Mouse (Mus musculus) adrenal gland, adult 10 weeks (tissue): ENCODE data around the gene Ndufa3. TPM values are rescaled to one million over a fixed set of nuclear protein-coding genes. Genes with fewer than 3 reads are reported as not detected.

Experiments
- polyA plus RNA-seq: library from polyadenylated mRNA; stranded (reverse); fragments of 350-450 nt; fragmentation: Illumina TruSeq; extraction: RNeasy Lipid Tissue Mini Kit (QIAGEN cat#74804); gene quantifications from one replicate; pipeline ENCODE4 v1.2.3, GENCODE M21; 2014; ENCODE audit warnings: low read depth, low replicate concordance

The Ndufa3 gene
- polyA plus RNA-seq, result 21.2 TPM

GRCm38 (mm10) chr7:3617242-3617995 is at the start of gene Ndufa3:
Ndufa3 (plus strand) TSS chr7:3617373.

GRCm38 (mm10) chr7:3616057-3616388 is 1.1 kb upstream of the Ndufa3 start, which contains the start of gene Oscar:
Oscar (minus strand) TSS chr7:3616157.

DNA sequence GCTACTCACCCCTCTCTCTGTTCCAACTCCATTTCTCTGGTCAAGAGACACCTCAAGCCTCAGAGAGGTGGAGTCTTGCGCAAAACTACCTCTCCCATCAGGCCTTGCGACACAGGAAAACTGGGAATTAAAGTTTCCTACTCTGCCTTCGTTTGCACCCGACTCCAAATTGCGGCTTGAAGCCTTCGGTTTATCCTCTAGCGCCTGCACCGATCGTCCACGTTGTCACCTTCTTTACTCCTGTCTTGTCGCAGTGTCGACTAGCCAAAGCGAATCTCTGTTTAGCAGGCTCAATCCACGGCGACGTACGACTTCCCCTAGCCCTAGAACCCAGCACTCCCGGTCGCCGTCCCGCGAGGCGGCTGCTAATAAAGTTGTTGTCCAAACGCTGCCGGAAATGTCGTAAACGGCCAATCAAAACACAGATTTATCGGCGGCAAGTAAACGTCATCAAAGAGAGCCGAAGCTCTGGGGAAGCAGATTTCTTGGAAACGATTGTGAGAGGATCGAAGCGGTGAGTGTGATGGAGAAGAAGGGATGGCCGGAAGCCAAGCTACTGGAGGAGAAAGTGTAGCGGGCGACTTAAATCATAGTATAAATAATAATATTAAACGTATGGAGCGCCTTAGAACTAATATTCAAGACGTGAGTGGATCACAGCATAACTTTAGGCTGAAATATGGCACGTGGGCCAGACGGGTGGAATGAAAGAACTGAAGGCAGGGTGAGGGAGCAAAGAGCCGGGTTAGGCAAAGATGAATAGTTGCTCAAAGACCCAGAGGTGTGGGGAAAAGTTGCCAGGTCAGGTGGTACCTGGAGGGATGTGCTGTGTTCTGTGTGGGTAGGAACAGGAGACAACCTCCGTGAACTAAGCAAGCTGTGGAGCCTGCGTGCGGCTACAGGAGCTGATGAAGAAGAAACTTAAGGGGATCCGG is 12.6 kb downstream of the Ndufa3 start, which contains the start of the genes Tfpt and Prpf31:
Gene Tfpt (minus strand): TSS at position 387 of the 935 bp plus-strand sequence.
Gene Prpf31 (plus strand): TSS at position 443 of the 935 bp plus-strand sequence.

DNA sequence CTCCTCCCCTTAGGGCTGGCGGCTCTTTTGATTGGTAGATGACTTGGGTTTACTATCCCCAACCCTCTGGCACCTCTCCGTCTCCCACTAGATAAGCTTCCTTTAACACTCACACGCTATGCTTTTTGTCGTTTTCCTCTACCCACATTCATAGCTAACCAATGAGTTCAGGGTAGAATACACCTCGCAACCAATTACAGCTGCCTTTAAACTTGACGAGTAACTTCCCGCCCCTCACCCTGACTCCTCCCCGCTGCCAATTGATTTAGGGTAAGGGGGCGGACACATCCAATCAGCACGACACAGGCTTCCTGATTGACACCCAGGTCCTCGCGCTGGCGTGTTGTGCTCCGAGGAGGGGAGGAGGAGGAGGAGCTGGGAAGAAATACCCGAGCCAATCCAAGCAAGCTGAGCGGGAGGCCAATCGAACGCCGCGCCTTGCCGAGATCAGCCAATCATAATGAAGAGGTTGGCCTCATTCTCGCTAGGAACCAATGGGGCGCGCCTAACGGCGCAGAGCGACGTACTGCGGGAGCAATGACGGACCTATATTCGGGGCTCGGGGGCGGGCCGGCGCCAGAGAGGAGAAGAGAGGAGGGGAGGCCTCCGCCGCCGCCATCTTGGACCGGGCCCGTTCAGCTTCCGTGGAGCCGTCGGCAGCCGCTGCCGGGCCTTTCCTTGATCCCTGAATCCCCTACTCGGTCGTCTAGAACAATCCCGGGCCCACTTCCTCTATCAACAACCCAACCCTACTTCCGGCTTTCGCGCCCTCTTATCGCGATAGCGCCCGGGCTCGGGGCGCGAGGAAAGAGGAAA is 27.7 kb downstream of the Ndufa3 start, which contains the start of gene Cnot3:
Gene Cnot3 (plus strand): TSS at position 597 of the 816 bp plus-strand sequence.

GRCm38 (mm10) chr7:3665215-3666114 is 48.3 kb downstream of the Ndufa3 start, which contains the start of gene Leng1:
Leng1 (minus strand) TSS chr7:3665840.

Other genes starting within 250 kb of the Ndufa3 start
- gene Cacng8, start 226.7 kb upstream of the Ndufa3 start, polyA plus RNA-seq, result not detected
- gene Cacng6, start 193.2 kb upstream of the Ndufa3 start, polyA plus RNA-seq, result 1.0 TPM
- gene Tarm1, start 114.7 kb upstream of the Ndufa3 start, polyA plus RNA-seq, result not detected
- not detected for gene Oscar, start 1.2 kb upstream of the Ndufa3 start, polyA plus RNA-seq
- gene Tfpt, start 12.6 kb downstream of the Ndufa3 start, polyA plus RNA-seq, result 1.6 TPM
- 23.3 TPM for gene Prpf31, start 12.6 kb downstream of the Ndufa3 start, polyA plus RNA-seq
- gene Cnot3, start 27.9 kb downstream of the Ndufa3 start, polyA plus RNA-seq, result 12.3 TPM
- 6.0 TPM for gene Leng1, start 48.5 kb downstream of the Ndufa3 start, polyA plus RNA-seq
- 7.2 TPM for gene Tmc4, start 60.2 kb downstream of the Ndufa3 start, polyA plus RNA-seq
- 9.3 TPM for gene Tsen34, start 75.5 kb downstream of the Ndufa3 start, polyA plus RNA-seq
- gene Mboat7, start 76.2 kb downstream of the Ndufa3 start, polyA plus RNA-seq, result 61.1 TPM
- gene Rps9, start 86.6 kb downstream of the Ndufa3 start, polyA plus RNA-seq, result 11.8 TPM
- 2.7 TPM for gene Pirb, start 103.0 kb downstream of the Ndufa3 start, polyA plus RNA-seq
- gene Gm15448, start 208.3 kb downstream of the Ndufa3 start, polyA plus RNA-seq, result not detected
- 0.58 TPM for gene Pira2, start 227.7 kb downstream of the Ndufa3 start, polyA plus RNA-seq